Mouse (Mus musculus): Measurements from ENCODE around the gene 2410002F23Rik.
A peak's percentile ranks its signal among the peaks of the same experiment; 100 is the strongest.
"Not testable (repeated sequence)": the region's sequence is repeated elsewhere in the genome, so short reads cannot be mapped to it uniquely, and the experiment has no call there.

2410002F23Rik gene

GRCm38 (mm10) chr7:44262791-44263643 lies 16.5 kb downstream of the 2410002F23Rik start:
- peak; percentile 89 to 97 for DNase-seq

- DNase-seq, result no peak
Measured at GRCm38 (mm10) chr7:44268117-44268516, 21.6 kb downstream of the 2410002F23Rik start.

- no peak for DNase-seq
Measured at GRCm38 (mm10) chr7:44269397-44269796, 22.9 kb downstream of the 2410002F23Rik start.

GRCm38 (mm10) chr7:44271309-44271708 lies 24.8 kb downstream of the 2410002F23Rik start:
- DNase-seq, result no peak

DNA sequence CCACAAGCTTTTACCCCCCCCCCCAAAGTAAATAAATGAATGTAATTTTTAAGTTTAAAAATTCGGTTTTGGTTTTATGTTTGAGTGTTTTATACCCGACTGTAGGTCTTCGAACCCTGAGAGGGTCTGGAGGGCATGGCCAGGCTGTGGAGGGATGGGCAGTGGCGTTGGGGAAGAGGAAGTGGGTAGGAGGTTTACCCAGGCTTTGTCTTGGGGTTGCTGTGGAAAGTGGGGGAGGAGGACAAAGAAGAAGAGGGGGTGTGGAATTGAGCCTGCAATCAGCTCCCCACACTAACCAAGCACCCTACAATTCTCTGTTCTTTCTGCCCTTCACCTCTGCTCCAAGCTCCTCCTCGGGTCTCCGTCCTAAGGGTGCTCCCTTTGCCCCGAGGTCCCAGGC lies 26.0 kb downstream of the 2410002F23Rik start:
- no peak for DNase-seq

- no peak for DNase-seq
Measured at GRCm38 (mm10) chr7:44273446-44273845, 26.9 kb downstream of the 2410002F23Rik start.

GRCm38 (mm10) chr7:44274096-44274495 lies 27.6 kb downstream of the 2410002F23Rik start:
- DNase-seq, result no peak

DNA sequence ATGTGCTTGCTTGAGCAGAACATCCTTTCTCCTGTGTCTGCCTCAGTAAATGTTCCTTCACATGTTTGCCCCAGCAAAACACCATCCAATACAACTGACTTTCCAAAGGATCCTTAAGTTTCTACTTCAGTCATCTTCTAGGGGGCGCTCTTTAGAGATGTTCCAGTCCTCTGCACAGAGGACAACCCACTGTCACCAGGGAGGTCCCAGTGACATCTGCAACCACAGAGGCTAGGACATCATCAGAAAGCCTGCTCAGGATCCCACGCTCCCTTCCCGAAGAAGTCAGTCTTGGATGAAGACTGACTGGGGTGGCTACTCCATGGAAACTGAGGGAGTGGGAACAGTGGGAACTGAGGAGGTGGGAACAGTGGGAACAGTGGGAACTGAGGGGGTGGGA lies 29.0 kb downstream of the 2410002F23Rik start:
- DNase-seq, result no peak

GRCm38 (mm10) chr7:44276461-44277249 lies 30.1 kb downstream of the 2410002F23Rik start:
- no peak for DNase-seq

GRCm38 (mm10) chr7:44277250-44277622 lies 30.7 kb downstream of the 2410002F23Rik start:
- peak in 1 of 2 experiments; percentile 57 for DNase-seq

DNA sequence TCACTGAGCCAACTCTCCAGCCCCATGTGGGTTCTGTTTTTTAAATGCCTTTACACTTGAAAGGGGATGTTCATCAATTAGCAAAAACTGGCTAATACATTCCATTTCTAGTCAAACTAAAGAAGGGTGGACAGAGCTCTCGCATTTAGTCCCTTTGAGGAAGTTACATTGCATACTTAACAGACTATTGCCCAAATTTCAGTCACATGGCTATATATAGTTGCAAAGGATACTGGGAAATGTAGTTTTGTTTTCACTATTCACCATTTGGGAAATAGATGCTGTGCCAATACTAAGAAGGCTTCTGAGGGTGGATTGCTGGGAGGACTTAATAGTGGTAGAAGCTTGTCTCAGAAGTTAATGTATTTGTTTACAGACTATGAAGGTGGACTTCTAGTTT lies 34.4 kb downstream of the 2410002F23Rik start:
- no peak for DNase-seq

GRCm38 (mm10) chr7:44281586-44281985 lies 35.1 kb downstream of the 2410002F23Rik start:
- DNase-seq, result no peak

DNA sequence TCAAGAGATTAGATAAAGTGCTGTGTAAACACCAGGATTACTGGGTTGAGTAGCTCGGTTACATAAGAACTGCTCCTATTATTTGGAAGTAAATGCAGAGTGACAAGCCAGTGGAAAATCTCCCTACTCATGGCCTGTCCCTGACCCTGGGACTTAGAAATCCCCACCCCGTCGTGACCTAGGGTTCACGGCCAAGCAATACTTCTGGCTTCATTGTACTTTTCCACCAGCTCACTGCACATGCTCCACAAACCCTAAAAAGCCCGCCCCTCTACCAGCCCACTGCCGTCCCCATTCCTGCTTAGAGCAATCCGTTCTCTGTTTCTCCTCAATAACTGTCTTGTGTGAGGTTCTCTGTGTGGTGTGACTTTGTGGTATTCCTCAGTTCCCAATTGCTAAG lies 41.2 kb downstream of the 2410002F23Rik start:
- no peak for DNase-seq

DNA sequence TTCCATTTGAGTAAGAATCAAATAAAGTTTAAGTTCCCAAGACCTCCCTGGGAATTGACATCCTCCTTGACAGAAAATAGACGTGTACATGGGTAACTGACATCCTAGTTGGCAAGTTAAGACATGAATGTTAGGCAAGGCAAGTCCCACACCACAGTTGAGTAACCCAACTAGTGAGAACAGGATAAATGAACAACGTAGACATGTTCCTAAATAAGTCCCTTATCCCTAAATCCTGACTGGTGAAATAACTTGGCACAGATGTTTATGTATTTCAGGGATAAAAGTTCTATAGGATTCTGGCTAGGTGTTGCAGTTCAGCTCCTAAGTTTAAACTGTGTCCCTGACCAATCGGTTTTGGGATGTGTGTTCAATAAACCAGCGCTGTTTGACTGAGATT lies 44.5 kb downstream of the 2410002F23Rik start:
- no peak for DNase-seq

GRCm38 (mm10) chr7:44291418-44291817 lies 44.9 kb downstream of the 2410002F23Rik start:
- DNase-seq, result no peak

DNA sequence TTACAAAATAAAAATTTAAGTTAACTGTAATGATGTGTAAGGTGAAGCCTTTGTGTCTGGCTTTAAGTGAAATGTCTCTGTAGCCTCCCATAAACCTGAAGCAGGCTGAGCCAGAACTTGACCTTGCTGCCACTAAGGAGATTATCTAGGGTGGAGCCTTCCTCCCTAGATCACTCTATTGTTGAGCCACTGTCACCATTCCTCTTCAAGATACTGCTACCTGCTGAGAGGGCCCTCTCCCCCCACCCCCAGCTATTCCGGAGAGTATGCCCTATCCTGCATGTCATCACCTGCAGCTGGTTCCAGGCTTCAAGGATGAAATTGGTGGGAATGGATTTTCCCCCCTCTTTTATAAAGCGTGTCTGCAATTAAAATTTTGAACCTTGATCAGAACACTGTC lies 51.0 kb downstream of the 2410002F23Rik start:
- DNase-seq, result not testable (repeated sequence)

All from kidney, adult 8-10 months (tissue).